Mouse (Mus musculus) testis, adult 2 months (tissue): ENCODE measurements around the gene Gale.

Experiments
- CTCF ChIP-seq: fragments of 200-500 bp; IDR thresholded peaks from 2 replicates; pipeline ENCODE4 v1.5.1; 2012; ENCODE audit warnings: low read depth, mild to moderate bottlenecking, inconsistent platforms, low read length, moderate library complexity; ENCODE audit not compliant: control insufficient read depth, insufficient read depth, insufficient replicate concordance
- POLR2A ChIP-seq: fragments of 200-500 bp; IDR thresholded peaks from 2 replicates; pipeline ENCODE4 v1.6.1; 2012; ENCODE audit warnings: low read depth, mild to moderate bottlenecking, inconsistent platforms, low read length, moderate library complexity; ENCODE audit not compliant: control insufficient read depth

DNA sequence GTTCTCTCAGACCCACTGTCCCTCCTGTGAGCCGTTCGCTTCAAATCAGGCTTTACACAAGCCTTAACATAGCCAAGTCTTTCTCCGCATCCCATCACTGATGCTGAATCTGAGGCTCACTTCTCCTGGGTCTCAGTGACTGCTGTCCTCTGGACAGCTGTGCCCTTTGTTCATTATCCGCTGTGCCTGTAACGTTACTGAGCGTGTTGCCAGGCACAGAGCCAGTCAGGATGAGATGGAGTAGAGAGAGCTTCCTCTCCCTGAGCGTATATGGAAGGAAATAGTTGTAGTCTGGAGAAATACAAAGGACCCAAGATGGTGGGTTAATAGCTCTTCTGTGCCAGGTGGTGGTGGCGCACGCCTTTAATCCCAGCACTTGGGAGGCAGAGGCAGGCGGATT is 14.1 kb upstream of the Gale start:
- TF ChIP-seq CTCF: no peak
- no peak for TF ChIP-seq POLR2A
